Mouse (Mus musculus) cerebellum, adult 2 months (tissue): ENCODE data around the gene Actrt2. TPM values are rescaled to one million over a fixed set of nuclear protein-coding genes. Genes with fewer than 3 reads are reported as not detected.

Source experiments
- DNase-seq, 2 experiments: peaks; one replicate each; pipeline ENCODE4 v3.0.0; 2021
- H3K27ac ChIP-seq: fragments of 200-500 bp; 2 replicates; pipeline ENCODE4 v1.5.1; 2012; ENCODE audit warnings: low read length, control low read depth, inconsistent platforms; ENCODE audit not compliant: insufficient read depth
- H3K27me3 ChIP-seq: fragments of 200-500 bp; 2 replicates; pipeline ENCODE4 v1.6.1; 2012; ENCODE audit warnings: inconsistent platforms, mild to moderate bottlenecking, low read length, moderate library complexity; ENCODE audit not compliant: control insufficient read depth, insufficient read depth
- H3K4me1 ChIP-seq: fragments of 200-500 bp; 2 replicates; pipeline ENCODE4 v1.6.1; 2011; ENCODE audit warnings: low read length; ENCODE audit not compliant: control insufficient read depth, insufficient read depth
- H3K4me3 ChIP-seq: fragments of 200-500 bp; replicated peaks from 2 replicates; pipeline ENCODE3; 2011; ENCODE audit warnings: mild to moderate bottlenecking, low read depth, low read length, control low read depth; ENCODE audit not compliant: insufficient read depth
- CTCF ChIP-seq: fragments of 200-500 bp; IDR thresholded peaks from 2 replicates; pipeline ENCODE4 v1.5.1; 2011; ENCODE audit warnings: low read depth, mild to moderate bottlenecking, control low read depth, low read length, moderate library complexity, borderline replicate concordance; ENCODE audit not compliant: insufficient read depth
- POLR2A ChIP-seq: fragments of 200-500 bp; IDR thresholded peaks from 2 replicates; pipeline ENCODE4 v1.6.1; 2011; ENCODE audit warnings: low read length, control low read depth, borderline replicate concordance; ENCODE audit not compliant: insufficient read depth
- WGBS: fragments of 180-500 bp; shearing (Covaris S2); methylation state at CpG from one replicate; pipeline ENCODE4 v1.1.7; 2018; 5-methylcytosine and 5-hydroxymethylcytosine counted together
- polyA plus RNA-seq: library from polyadenylated mRNA; depleted of rRNA; stranded (reverse); fragments of >200 nt; gene quantifications from 2 replicates; pipeline ENCODE4 v1.2.3, GENCODE M21; 2012

Gene Actrt2
- polyA plus RNA-seq, 1 experiment = not detected

- TF ChIP-seq CTCF (no peak), POLR2A (no peak)
- H3K27me3 ChIP-seq = peaks cover 4% of the 10 kb centered on the region; the same call in 1 of the 2 replicates
- 6% methylated on average over 20 of the region's 20 CpGs for WGBS
- H3K27ac ChIP-seq = no peak overlapping the region
- no peaks in the 10 kb centered on the region for H3K4me1 ChIP-seq
- DNase-seq = no peak
- H3K4me3 ChIP-seq = no peak overlapping the region
These were observed 27.0 kb downstream of the Actrt2 start for GRCm38 (mm10) chr4:154640443-154641295.

- no peaks in the 10 kb centered on the region for H3K4me1 ChIP-seq
- H3K4me3 ChIP-seq = no peak overlapping the region
- no peak for DNase-seq
- 10% methylated on average over 13 of the region's 13 CpGs for WGBS
- TF ChIP-seq POLR2A (no peak), CTCF (no peak)
- peaks cover 5% of the 10 kb centered on the region; the same call in 1 of the 2 replicates for H3K27me3 ChIP-seq
- H3K27ac ChIP-seq = no peak overlapping the region
These were observed 27.9 kb downstream of the Actrt2 start for GRCm38 (mm10) chr4:154639591-154640442.

- Histone ChIP-seq H3K4me3 (no peak overlapping the region), H3K27ac (no peak overlapping the region), H3K27me3 (peaks cover 5% of the 10 kb centered on the region; the same call in 1 of the 2 replicates), H3K4me1 (no peaks in the 10 kb centered on the region)
- DNase-seq = no peak
- 2% methylated on average over 7 of the region's 7 CpGs for WGBS
- no peak for TF ChIP-seq POLR2A
- TF ChIP-seq CTCF = no peak
These were observed 28.5 kb downstream of the Actrt2 start for GRCm38 (mm10) chr4:154639126-154639525.

- peaks cover 5% of the 10 kb centered on the region; the same call in 1 of the 2 replicates for H3K27me3 ChIP-seq
- H3K4me1 ChIP-seq = no peaks in the 10 kb centered on the region
- no peak for DNase-seq
- no peak overlapping the region for H3K4me3 ChIP-seq
- no peak overlapping the region for H3K27ac ChIP-seq
- no peak for TF ChIP-seq CTCF
- TF ChIP-seq POLR2A = no peak
- WGBS = 9% methylated on average over 15 of the region's 15 CpGs
These were observed 29.3 kb downstream of the Actrt2 start for GRCm38 (mm10) chr4:154638320-154638886.

- no peak for DNase-seq
- TF ChIP-seq CTCF (no peak), POLR2A (no peak)
- Histone ChIP-seq H3K27ac (no peak overlapping the region), H3K4me3 (no peak overlapping the region), H3K27me3 (peaks cover 5% of the 10 kb centered on the region; the same call in 1 of the 2 replicates), H3K4me1 (no peaks in the 10 kb centered on the region)
- WGBS = 2% methylated on average over 61 of the region's 73 CpGs
These were observed 30.0 kb downstream of the Actrt2 start for GRCm38 (mm10) chr4:154637468-154638319.

- WGBS = under 1% methylated on average over 47 of the region's 47 CpGs
- H3K27me3 ChIP-seq = peaks cover 5% of the 10 kb centered on the region; the same call in 1 of the 2 replicates
These were observed 30.9 kb downstream of the Actrt2 start, which contains the start of gene Prdm16 for GRCm38 (mm10) chr4:154636721-154637311. Gene Prdm16, minus strand, starts transcription at chr4:154636873.

More at GRCm38 (mm10) chr4:154636721-154637311, 30.9 kb downstream of the Actrt2 start, which contains the start of gene Prdm16:
- DNase-seq = no peak
- peak within 1 kb of the TSS; percentile 26 for H3K4me3 ChIP-seq
- H3K27ac ChIP-seq = no peak within 1 kb of the TSS
- H3K4me1 ChIP-seq = no peaks in the 10 kb centered on the region
- no peak for TF ChIP-seq POLR2A
- TF ChIP-seq CTCF = no peak
